Mouse (Mus musculus): ENCODE data around the gene a.

Gene a

GRCm38 (mm10) chr2:154790656-154791483 lies at the start of gene a, which contains the start of gene Raly:
a (plus strand) TSS chr2:154791402.
Raly (plus strand) TSS chr2:154791096.
- peak; percentile 99 for DNase-seq (ENCODE audit: low spot score in 2 of 2)

GRCm38 (mm10) chr2:154742911-154743819 lies 48.0 kb upstream of the a start:
- no peak for DNase-seq (ENCODE audit: low spot score in 2 of 2)

GRCm38 (mm10) chr2:154743915-154744314 lies 47.3 kb upstream of the a start:
- no peak for DNase-seq (ENCODE audit: low spot score in 2 of 2)

GRCm38 (mm10) chr2:154748383-154748782 lies 42.8 kb upstream of the a start:
- DNase-seq (ENCODE audit: low spot score in 2 of 2), result no peak

- DNase-seq (ENCODE audit: low spot score in 2 of 2), result no peak
Measured at GRCm38 (mm10) chr2:154749046-154750036, 41.9 kb upstream of the a start.

GRCm38 (mm10) chr2:154751924-154752323 lies 39.3 kb upstream of the a start:
- no peak for DNase-seq (ENCODE audit: low spot score in 2 of 2)

- DNase-seq (ENCODE audit: low spot score in 2 of 2), result no peak
Measured at GRCm38 (mm10) chr2:154754068-154754560, 37.1 kb upstream of the a start.

GRCm38 (mm10) chr2:154755791-154756190 lies 35.4 kb upstream of the a start:
- no peak for DNase-seq (ENCODE audit: low spot score in 2 of 2)

- no peak for DNase-seq (ENCODE audit: low spot score in 2 of 2)
Measured at GRCm38 (mm10) chr2:154757691-154758090, 33.5 kb upstream of the a start.

- no peak for DNase-seq (ENCODE audit: low spot score in 2 of 2)
Measured at GRCm38 (mm10) chr2:154758454-154758853, 32.7 kb upstream of the a start.

- no peak for DNase-seq (ENCODE audit: low spot score in 2 of 2)
Measured at GRCm38 (mm10) chr2:154763226-154763625, 28.0 kb upstream of the a start.

- DNase-seq (ENCODE audit: low spot score in 2 of 2), result no peak
Measured at GRCm38 (mm10) chr2:154764828-154765497, 26.2 kb upstream of the a start.

- no peak for DNase-seq (ENCODE audit: low spot score in 2 of 2)
Measured at GRCm38 (mm10) chr2:154765554-154766008, 25.6 kb upstream of the a start.

GRCm38 (mm10) chr2:154767051-154767450 lies 24.2 kb upstream of the a start:
- DNase-seq (ENCODE audit: low spot score in 2 of 2), result no peak

- no peak for DNase-seq (ENCODE audit: low spot score in 2 of 2)
Measured at GRCm38 (mm10) chr2:154769930-154770329, 21.3 kb upstream of the a start, which contains the start of gene Gm14214. Gm14214 (minus strand) TSS chr2:154770030.

GRCm38 (mm10) chr2:154771604-154772003 lies 19.6 kb upstream of the a start:
- DNase-seq (ENCODE audit: low spot score in 2 of 2), result no peak

GRCm38 (mm10) chr2:154774032-154774431 lies 17.2 kb upstream of the a start:
- DNase-seq (ENCODE audit: low spot score in 2 of 2), result peak in 1 of 2 experiments; percentile 41

GRCm38 (mm10) chr2:154776496-154776895 lies 14.7 kb upstream of the a start:
- no peak for DNase-seq (ENCODE audit: low spot score in 2 of 2)

GRCm38 (mm10) chr2:154779648-154780047 lies 11.6 kb upstream of the a start:
- DNase-seq (ENCODE audit: low spot score in 2 of 2), result no peak

GRCm38 (mm10) chr2:154782361-154782760 lies 8.8 kb upstream of the a start:
- no peak for DNase-seq (ENCODE audit: low spot score in 2 of 2)

Data from thymus, postnatal 10 days (tissue).